Mouse (Mus musculus): ENCODE results near the gene Kpna6. TPM values are rescaled to one million over a fixed set of nuclear protein-coding genes. Genes with fewer than 3 reads are reported as not detected.

The Kpna6 gene
- total RNA-seq, 2 experiments from 2014 or later: 92.4 to 96.3 TPM

GRCm38 (mm10) chr4:129620419-129621282, 51.9 kb downstream of the Kpna6 start:
- DNase-seq (ENCODE audit: low spot score in 2 of 2): no peak

GRCm38 (mm10) chr4:129618786-129619691, 53.5 kb downstream of the Kpna6 start, which contains the start of gene Iqcc:
Gene Iqcc (minus strand): TSS chr4:129619099.
- peak; percentile 93 for DNase-seq (ENCODE audit: low spot score in 2 of 2)

DNA sequence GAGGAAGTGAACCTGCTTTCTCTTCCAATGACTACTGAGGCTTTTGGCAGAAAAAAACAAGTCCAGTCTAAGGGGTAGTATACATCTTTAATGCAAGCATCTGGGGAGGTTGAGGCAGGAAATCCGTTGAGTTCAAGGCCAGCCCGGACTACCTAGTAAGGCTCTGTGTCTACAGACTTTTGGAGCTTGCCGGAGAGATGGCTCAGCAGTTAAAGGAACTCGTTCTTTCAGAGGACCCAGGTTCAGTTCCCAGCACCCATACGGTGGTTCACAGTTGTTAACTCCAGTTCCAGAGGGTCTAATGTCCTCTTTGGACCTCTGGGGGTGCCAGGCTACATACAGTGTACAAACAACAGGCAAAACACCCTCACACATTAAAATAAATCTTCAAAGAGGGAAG, 54.5 kb downstream of the Kpna6 start:
- no peak for DNase-seq (ENCODE audit: low spot score in 2 of 2)

- DNase-seq (ENCODE audit: low spot score in 2 of 2): no peak
Measured at GRCm38 (mm10) chr4:129617121-129617641, 55.4 kb downstream of the Kpna6 start.

DNA sequence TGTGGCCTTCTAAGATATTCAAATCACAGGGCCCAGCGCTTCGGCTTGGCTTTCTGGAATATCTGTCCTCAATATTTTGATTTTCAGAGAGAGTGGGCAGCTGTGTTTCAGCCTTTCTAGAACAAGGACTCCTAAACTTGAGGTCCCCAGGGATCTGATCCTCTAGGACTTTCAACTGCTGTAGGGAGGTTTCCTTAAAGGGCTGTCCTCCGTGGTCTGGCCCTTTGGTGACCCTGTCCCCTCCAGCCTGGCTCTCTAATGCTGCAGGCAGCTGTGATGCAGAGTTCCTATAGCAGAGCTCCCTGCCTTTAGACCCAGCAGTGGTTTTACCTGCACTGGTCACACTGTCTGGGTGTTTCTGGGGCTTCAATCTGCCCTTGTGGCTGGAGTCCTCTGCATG, 55.9 kb downstream of the Kpna6 start:
- DNase-seq (ENCODE audit: low spot score in 2 of 2): no peak

GRCm38 (mm10) chr4:129615801-129616290, 56.7 kb downstream of the Kpna6 start:
- DNase-seq (ENCODE audit: low spot score in 2 of 2): no peak

DNA sequence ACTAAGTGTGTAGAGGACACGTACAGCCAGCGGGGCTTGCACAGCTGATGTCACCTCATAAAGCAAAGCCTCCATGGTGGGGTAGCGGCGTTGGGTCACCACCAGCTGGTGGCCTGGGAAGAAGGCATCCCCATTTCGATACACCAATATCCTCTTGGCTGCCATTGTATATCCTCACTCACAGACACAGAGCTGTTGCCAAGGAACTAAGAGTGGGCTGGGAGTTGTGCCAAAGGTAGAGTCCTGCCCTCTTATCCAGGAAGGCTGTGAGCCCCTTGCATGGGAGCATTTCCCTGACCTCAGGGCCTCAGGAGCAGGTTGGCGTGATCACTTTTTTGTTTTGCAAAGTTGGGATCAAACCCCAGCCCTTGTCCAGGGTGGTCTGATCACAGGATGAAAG, 58.5 kb downstream of the Kpna6 start, which contains the start of gene Dcdc2b:
Dcdc2b (minus strand) TSS at position 165 of the 400 bp plus-strand sequence.
- no peak for DNase-seq (ENCODE audit: low spot score in 2 of 2)

DNA sequence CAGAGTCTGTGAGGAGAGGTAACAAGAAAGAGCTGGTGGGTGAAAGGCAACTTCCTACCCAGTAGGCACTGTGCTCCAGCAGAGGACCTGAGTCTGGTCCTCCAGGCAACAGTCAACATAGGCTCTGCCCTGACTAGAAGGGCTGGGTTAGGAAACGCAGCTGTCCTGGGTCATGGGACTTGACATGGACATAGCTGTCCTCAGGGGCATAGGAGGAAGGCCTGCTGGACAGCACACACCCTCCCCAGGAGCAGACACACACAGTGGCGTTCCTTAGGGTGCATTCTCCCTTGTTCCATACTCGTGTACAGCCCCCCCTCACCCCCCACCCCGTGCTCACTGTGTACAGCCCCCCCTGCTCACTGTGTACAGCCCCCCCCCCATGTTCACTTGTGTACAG, 62.1 kb downstream of the Kpna6 start:
- DNase-seq (ENCODE audit: low spot score in 2 of 2): no peak

- DNase-seq (ENCODE audit: low spot score in 2 of 2): no peak
Measured at GRCm38 (mm10) chr4:129610026-129610425, 62.5 kb downstream of the Kpna6 start.

GRCm38 (mm10) chr4:129609139-129609631, 63.4 kb downstream of the Kpna6 start:
- DNase-seq (ENCODE audit: low spot score in 2 of 2): no peak

- peak; percentile 72 to 73 for DNase-seq (ENCODE audit: low spot score in 2 of 2)
Measured at GRCm38 (mm10) chr4:129608426-129609025, 64.0 kb downstream of the Kpna6 start.

GRCm38 (mm10) chr4:129600233-129601158, 72.1 kb downstream of the Kpna6 start, which contains the start of the genes Eif3i and Tmem234:
Gene Eif3i (minus strand): TSS chr4:129600648.
Gene Tmem234 (plus strand): TSS chr4:129600668.
- peak; percentile 73 to 75 for DNase-seq (ENCODE audit: low spot score in 2 of 2)

Small RNAs within 50 kb of the gene (microRNA-seq; reads per million reads assigned to microRNA genes)
- 0.61 to 0.95 reads per million in 2 experiments for gene Mir7016 (ENCODE audit: borderline number of aligned reads in 2 of 2)

Other genes with a start within 250 kb of the Kpna6 start
- gene Zbtb8b, start 231.9 kb downstream of the Kpna6 start, total RNA-seq (2021): under 1 TPM; 0.13 to 0.45 TPM
- gene Bsdc1, start 211.2 kb downstream of the Kpna6 start, total RNA-seq (2021): 10 to 100 TPM; 56.8 to 71.5 TPM
- gene Tssk3, start 181.7 kb downstream of the Kpna6 start, total RNA-seq (2021): not detected
- gene Fam229a, start 181.6 kb downstream of the Kpna6 start, total RNA-seq (2021): not detected
- 10 to 100 TPM; 29.3 to 30.4 TPM for gene Marcksl1, start 159.2 kb downstream of the Kpna6 start, total RNA-seq (2021)
- 10 to 100 TPM; 38.9 to 48.2 TPM for gene Hdac1, start 130.1 kb downstream of the Kpna6 start, total RNA-seq (2021)
- gene Lck, start 99.1 kb downstream of the Kpna6 start, total RNA-seq (2021): 1 to 10 TPM; 1.8 to 2.3 TPM
- gene Fam167b, start 94.2 kb downstream of the Kpna6 start, total RNA-seq (2021): 10 to 100 TPM; 28.2 to 31.4 TPM
- 100 to 1,000 TPM; 174 to 175 TPM for gene Eif3i, start 72.1 kb downstream of the Kpna6 start, total RNA-seq (2021)
- 100 to 1,000 TPM in 1 of 2 experiments, 10 to 100 TPM in 1; 84.9 to 105 TPM for gene Tmem234, start 72.1 kb downstream of the Kpna6 start, total RNA-seq (2021)
- 1 to 10 TPM; 1.5 to 1.7 TPM for gene Dcdc2b, start 58.5 kb downstream of the Kpna6 start, total RNA-seq (2021)
- 10 to 100 TPM; 27.0 to 28.6 TPM for gene Iqcc, start 53.7 kb downstream of the Kpna6 start, total RNA-seq (2021)
- gene Ccdc28b, start 48.8 kb downstream of the Kpna6 start, total RNA-seq (2021): 10 to 100 TPM; 29.6 to 35.8 TPM
- gene Txlna, start 31.7 kb downstream of the Kpna6 start, total RNA-seq (2021): 10 to 100 TPM; 63.5 to 69.2 TPM
- 10 to 100 TPM; 11.7 to 13.0 TPM for gene Tmem39b, start 24.1 kb upstream of the Kpna6 start, total RNA-seq (2021)
- 10 to 100 TPM; 53.5 to 72.4 TPM for gene Khdrbs1, start 69.5 kb upstream of the Kpna6 start, total RNA-seq (2021)
- gene Ptp4a2, start 138.5 kb upstream of the Kpna6 start, total RNA-seq (2021): 100 to 1,000 TPM; 291 to 386 TPM